Mouse (Mus musculus) right cerebral cortex, postnatal 14 days (tissue): ENCODE data around the gene Boll.

Experiments used
- DNase-seq: peaks from one replicate; pipeline ENCODE4 v3.0.0; 2022

Boll gene

GRCm38 (mm10) chr1:55237643-55238161, 125.6 kb downstream of the Boll start:
- no peak for DNase-seq

DNA sequence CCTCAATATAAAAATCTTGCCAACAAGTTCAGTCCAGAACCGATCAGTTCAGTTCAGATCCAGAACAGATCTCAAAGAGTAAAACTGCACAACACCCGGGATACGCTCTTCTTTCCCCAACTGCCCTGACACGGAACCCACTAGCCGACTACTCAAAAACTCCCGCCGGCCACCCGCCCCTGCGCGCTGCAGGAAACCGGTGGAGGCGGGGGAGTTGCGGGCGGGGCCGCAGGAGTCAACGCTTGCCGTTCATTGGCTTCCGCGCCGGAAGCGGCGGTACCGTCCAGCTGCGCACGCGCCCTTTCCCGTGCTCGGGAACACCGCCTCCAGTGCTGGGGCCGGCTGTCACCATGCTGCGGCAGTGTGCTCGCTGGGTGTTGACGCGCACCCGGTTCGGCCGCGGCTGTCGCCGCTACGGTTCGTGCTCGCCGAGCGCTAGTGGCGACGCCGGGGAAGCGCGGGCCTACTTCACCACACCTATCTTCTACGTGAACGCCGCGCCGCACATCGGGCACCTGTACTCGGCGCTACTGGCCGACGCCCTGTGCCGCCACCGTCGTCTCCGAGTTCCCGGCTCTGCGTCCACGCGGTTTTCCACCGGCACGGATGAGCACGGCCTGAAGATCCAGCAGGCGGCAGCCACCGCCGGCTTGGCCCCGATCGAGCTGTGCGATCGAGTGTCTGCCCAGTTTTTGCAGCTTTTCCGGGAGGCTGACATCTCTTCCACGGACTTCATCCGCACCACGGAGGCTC, 126.2 kb downstream of the Boll start, which contains the start of gene Mars2:
Gene Mars2, plus strand, starts transcription at position 288 of the 753 bp plus-strand sequence.
- peak; percentile 98 for DNase-seq

DNA sequence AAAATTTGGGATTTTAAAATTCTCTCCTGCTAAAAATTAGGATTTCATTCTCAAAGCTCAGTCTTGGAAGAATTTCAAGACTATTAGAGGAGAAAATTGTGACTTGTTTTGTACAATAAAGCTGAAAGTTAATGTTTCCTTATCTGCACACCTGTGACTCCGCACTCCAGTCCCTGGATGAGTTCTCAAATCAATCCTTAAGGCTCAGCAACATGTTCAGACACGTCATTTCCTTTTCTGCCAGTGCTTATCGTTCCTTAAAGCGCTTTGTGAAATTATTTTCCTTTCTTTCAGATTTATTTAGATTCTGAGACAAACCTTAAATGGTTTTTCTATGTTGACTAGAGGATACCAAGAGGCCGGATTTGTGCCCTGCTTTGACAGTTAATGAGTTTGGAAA, 126.8 kb downstream of the Boll start:
- DNase-seq = no peak

DNA sequence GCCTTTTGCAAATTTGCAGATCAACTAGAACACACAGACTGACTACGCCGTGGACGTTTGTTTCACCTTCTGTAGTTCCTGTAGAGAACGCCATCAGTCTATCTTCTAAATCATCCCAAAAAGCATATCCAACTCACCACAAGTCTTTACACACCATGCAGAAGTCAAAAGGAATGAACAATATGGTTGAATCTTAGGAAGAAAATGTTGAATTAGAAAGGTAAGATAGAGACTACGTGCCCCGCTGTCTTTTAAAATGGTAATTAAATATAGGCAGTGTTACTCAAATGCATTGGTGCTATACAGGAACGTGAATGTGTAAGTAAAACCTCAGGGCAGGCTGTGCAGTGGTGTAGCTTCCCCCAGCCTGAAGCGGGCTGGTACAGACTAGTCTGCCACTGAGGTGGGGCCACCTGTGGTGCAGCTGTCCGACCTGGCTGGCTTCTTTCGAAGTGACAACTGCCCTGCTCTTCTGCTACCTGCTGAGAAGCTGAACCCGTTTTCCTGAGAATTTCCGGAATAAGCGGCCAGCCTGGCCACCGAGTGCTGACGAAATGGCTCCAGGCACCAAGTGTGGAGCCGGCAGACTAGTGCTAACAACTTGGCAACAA, 128.3 kb downstream of the Boll start:
- DNase-seq = no peak

GRCm38 (mm10) chr1:55228256-55228884, 134.9 kb downstream of the Boll start:
- DNase-seq = no peak

DNA sequence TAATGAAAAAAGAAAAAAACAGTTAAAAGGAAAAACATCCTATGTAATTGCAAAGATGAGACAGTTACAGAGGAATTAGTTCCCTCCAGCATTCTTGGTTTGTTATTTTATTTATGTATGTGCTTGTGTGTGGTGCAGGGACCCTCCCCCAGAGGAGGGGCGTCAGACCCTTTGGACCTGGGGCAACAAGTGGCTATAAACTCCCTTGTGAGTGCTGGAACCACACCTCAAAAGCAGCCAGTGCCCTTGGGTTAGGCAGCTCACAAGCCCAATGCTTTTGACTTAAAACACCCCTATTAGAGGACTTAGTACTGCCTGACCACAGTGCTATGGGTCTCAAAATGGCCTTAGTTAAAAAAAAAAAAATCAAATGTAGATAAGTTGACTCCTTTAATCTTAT, 135.9 kb downstream of the Boll start:
- DNase-seq = no peak

DNA sequence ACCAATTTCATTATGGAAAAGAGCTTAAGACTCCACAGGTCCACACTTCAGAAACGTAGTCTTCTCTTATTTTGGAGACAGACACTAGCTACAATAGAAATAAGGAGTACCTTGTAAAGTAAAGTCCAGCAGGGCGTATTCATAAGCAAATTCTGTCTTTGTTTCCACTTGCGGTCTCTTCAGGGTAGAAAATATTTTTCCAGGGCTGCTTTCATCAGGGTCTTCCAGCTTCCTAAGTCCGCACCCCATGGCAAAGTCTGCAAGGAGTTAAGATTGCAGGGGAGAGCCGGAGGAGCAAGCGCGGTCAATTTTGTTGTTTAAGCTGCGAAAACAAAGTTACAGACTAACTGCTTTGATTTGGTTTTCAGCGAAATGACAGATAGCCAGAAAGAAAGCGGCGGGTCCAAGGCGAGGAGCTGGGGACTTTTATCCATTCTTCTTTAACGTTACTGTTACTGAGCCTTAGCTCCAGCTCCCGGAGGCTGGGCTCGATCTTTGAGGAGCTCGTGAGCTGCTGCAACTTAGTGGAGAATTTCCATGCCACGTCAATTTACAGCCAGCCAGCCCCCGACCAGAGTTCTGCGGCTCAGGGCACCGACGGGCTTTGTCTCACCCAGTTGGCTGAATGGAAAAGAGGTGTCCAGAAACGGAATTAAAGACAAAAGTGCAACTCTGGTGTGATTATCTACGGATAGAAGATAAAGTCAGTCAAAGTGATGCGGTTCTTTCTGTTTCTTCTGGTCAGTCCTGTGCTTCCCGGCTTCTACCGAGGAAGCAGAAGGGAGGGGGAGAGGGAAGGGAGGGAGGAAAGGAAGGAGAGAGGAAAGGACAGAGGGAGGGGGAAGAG, 137.0 kb downstream of the Boll start, which contains the start of gene Rftn2:
Gene Rftn2, minus strand, starts transcription at position 772 of the 847 bp plus-strand sequence.
- DNase-seq = no peak

DNA sequence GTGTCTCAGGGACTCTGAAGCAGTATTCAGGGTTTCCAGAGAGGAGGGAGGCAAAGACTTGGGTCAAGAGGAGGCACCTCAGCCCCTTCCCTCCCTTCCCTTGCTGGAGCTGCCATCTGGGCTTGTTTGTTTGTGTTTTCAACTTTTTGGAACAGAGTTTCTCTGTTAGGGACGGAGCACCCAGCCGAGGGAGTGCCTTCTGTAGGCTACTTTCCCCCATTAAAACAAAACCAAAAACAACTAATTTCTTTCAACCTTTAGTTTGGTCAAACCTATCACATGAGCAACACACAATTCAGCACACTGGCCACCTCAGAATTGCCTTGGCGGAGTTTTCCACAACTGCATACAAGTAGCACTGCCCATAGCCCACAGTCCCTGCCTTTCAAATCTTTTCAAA, 137.9 kb downstream of the Boll start:
- no peak for DNase-seq

- no peak for DNase-seq
These were observed 139.2 kb downstream of the Boll start for GRCm38 (mm10) chr1:55224111-55224510.

GRCm38 (mm10) chr1:55223026-55223425, 140.2 kb downstream of the Boll start:
- no peak for DNase-seq

DNA sequence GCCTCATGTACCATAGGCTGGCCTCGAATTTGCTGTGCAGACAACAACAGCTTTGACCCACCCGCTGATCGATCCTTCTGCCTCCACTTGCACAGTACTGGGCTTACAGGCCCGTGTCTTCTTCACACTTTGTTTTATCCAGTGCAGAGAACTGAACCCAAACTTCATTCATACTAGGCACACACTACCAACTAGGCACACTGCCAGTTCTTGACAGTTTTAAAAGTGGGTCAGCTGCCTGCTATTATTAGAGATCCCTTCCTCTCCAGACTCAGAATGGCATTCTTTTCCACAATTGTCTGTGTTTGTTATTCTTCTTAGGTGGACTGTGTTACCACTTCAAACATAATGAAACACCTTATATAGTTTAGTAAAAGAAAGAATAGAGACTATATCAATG, 141.9 kb downstream of the Boll start:
- no peak for DNase-seq

- no peak for DNase-seq
These were observed 146.1 kb downstream of the Boll start for GRCm38 (mm10) chr1:55217191-55217590.

- no peak for DNase-seq
These were observed 148.0 kb downstream of the Boll start for GRCm38 (mm10) chr1:55215185-55215813.

DNA sequence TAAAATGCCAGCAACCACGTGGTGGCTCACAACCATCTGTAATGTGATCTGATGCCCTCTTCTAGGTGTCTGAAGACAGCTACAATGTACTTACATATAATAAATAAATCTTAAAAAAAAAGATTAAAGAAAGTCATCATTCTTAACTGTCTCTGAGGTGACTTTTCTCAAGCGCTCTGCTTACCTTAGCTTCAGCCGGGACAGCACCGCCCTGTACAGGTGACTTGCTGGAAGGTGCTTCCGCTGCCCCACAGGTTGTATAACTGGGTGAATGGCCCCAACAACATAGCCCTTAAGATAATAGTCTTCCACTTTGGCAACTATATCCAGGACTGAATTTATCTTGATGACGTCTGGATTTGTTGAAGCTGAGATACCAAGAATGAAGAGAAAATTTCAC, 149.3 kb downstream of the Boll start:
- no peak for DNase-seq

GRCm38 (mm10) chr1:55213475-55213874, 149.8 kb downstream of the Boll start:
- DNase-seq = no peak

DNA sequence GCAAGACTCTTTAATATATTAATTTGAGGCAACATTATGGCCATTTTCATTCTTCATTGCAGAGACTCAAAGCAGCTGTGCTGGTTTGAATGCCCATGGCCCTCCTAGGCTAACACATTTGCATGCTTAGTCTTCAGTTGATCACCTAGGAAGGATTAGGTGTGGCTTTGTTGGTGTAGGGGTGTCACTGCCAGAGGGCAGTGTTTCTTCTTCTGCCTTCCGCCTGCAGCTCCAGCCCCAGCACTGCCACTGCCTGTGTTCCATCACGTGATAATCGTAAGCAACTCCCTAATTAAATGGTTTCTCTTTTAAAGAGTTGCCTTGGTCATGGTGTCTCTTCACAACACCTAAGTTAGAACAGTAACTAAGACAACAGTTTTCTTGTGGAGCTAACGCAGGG, 150.5 kb downstream of the Boll start:
- no peak for DNase-seq

DNA sequence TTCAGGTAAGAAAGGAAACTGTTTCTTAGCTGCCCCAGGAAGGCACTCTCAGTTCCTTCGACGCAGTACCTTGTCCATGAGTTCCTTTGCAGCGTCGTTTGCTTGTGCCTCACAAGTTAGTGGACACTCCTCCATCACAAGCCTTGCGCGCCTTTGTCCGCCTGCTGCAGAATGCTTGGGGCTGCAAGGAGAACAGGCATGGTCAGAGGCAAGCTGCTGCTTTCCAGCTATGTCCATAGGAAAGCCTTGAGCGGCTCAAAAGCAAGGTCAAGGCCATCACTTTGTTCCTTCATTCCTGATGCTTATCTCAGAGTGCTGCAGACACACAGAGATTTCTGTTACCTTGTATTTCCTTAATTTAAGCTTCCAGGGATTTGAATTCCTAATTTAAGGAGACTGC, 152.2 kb downstream of the Boll start:
- DNase-seq = no peak

DNA sequence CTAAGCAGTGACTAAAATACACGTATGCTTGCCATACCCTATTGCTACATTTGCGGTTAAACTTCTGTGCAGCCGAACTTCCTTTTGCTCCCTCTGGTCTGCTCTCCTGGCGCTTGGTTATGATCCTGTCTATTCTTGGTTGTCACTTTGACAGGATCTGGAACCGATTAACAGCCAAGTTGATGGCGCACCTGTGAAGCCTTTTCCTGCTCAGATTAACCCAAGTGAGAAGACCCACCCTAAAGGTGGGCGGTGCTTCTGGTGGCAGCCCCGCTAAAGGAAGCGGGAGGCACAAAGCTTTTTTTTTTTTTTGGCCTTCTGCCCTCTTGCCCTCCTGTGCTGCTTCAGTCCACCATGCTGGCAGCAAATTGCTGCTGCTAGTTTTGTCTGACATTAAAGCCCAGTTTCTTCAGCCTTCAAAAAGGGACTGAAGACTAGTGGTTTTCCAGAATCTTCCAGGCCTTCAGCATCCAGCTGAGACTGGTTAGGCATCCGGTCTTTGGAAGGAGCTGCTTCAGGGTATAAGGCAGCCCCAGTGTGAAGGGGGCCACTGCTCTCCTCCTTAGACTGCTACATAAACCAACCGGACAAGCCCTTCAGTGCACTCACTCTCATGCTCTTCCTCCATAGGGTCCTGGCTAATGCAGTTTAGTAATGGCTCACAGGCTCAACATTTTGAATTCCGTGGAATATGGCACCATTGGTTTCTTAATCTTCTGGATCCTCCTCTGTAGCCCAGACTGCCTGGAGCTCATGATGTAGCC, 152.9 kb downstream of the Boll start:
- DNase-seq = no peak

GRCm38 (mm10) chr1:55208500-55209140, 154.6 kb downstream of the Boll start:
- DNase-seq = no peak

DNA sequence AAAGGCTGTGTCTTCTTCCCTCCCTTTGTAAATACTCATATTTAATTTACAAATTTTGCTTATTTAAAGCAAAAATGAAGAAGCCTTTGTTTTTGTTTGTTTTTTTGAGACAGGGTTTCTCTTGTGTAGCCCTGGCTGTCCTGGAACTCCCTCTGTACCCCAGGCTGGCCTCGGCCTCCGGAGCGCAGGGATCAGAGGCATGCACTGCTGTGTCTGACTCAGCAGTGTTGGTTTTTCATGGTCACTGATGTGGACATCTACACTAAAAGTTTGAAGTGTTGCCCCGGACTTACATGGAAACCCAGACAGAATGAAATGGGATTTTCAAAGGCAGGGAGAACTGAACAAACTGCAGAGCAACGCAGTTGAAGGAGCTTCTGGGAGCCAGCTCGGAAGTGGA, 155.7 kb downstream of the Boll start:
- no peak for DNase-seq

DNA sequence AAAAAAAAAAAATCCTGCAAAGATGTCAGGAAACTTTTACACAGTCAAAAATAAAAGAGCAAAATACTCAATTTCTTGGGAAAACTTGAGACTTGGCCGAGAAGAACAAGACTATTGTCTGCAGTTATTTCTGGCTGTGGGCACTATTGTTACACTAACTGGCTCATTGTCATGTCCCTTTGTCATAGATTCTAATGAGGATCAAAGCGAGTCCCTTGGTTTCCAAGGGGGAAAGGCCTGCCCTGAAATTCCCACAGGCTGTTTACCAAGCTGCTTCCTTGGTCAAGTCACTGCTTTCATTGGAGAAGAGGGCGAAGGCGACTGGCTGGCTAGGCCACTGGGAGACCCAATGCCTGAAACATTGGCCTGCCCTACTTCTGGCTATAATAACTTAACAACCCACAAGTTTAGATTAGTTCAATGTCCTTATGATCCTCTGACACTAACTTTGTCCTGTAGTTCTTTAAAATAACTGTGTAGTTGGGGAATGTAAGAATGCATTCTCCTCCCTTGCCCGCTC, 157.4 kb downstream of the Boll start:
- no peak for DNase-seq
